Mouse (Mus musculus) hindbrain, embryonic 10.5 days (tissue): ENCODE measurements around the gene 4933434E20Rik. TPM values are rescaled to one million over a fixed set of nuclear protein-coding genes. Genes with fewer than 3 reads are reported as not detected.

Experiments
- microRNA counts: library from miRNA; unstranded; fragments of <30 nt; microRNA quantifications from one replicate; lab custom pipeline; 2017
- polyA plus RNA-seq: library from polyadenylated mRNA; unstranded; fragments of >200 nt; fragmentation: Nextera tagmentation; extraction: Ambion mirVana; gene quantifications from 2 replicates; pipeline ENCODE4 v1.2.1, GENCODE M21; 2016

Gene 4933434E20Rik
- polyA plus RNA-seq, 1 experiment from 2014 or later, result 222 TPM

MicroRNAs encoded within 50 kb of the gene (microRNA counts, 519-probe panel; counts per million panel counts)
- microRNA mmu-miR-190b (lab: Ali Mortazavi, UCI), result 1,255 counts per million, percentile 77 among the panel's probes with 10 or more counts

Other genes starting within 250 kb of the 4933434E20Rik start
- 2.3 and 2.8 TPM in 2 replicates for gene She, start 220.3 kb upstream of the 4933434E20Rik start, polyA plus RNA-seq
- 0.52 and 1.5 TPM in 2 replicates for gene Il6ra, start 138.4 kb upstream of the 4933434E20Rik start, polyA plus RNA-seq
- gene Atp8b2, start 88.1 kb upstream of the 4933434E20Rik start, polyA plus RNA-seq, result 13.7 and 14.5 TPM in 2 replicates
- 181 and 189 TPM in 2 replicates for gene Hax1, start 52.9 kb upstream of the 4933434E20Rik start, polyA plus RNA-seq
- gene Ubap2l, start 992 bp downstream of the 4933434E20Rik start, polyA plus RNA-seq, result 199 and 208 TPM in 2 replicates
- 541 and 592 TPM in 2 replicates for gene Tpm3, start 21.0 kb downstream of the 4933434E20Rik start, polyA plus RNA-seq
- 0.50 and 0.56 TPM in 2 replicates for gene Nup210l, start 52.5 kb downstream of the 4933434E20Rik start, polyA plus RNA-seq
- 1,066 and 1,137 TPM in 2 replicates for gene Rps27, start 162.0 kb downstream of the 4933434E20Rik start, polyA plus RNA-seq
- gene Rab13, start 162.1 kb downstream of the 4933434E20Rik start, polyA plus RNA-seq, result 25.5 and 27.8 TPM in 2 replicates
- 91.4 and 95.7 TPM in 2 replicates for gene Jtb, start 180.0 kb downstream of the 4933434E20Rik start, polyA plus RNA-seq
- 4.2 and 4.3 TPM in 2 replicates for gene Creb3l4, start 191.9 kb downstream of the 4933434E20Rik start, polyA plus RNA-seq
- gene Slc39a1, start 196.5 kb downstream of the 4933434E20Rik start, polyA plus RNA-seq, result 62.5 and 65.3 TPM in 2 replicates
- 20.8 and 28.4 TPM in 2 replicates for gene Crtc2, start 202.5 kb downstream of the 4933434E20Rik start, polyA plus RNA-seq
- gene Dennd4b, start 213.5 kb downstream of the 4933434E20Rik start, polyA plus RNA-seq, result 5.7 and 7.1 TPM in 2 replicates
- 15.3 and 17.9 TPM in 2 replicates for gene Gatad2b, start 241.5 kb downstream of the 4933434E20Rik start, polyA plus RNA-seq